Mouse (Mus musculus) layer of hippocampus, adult 2 months (tissue): ENCODE measurements at regions not wholly inside any gene's neighbourhood (a gene's known extent, or its start where the extent isn't known, plus 50 kb on each side); places are given as distances from the start of the nearest gene placed in this dataset.
"Not testable (repeated sequence)": the region's sequence is repeated elsewhere in the genome, so short reads cannot be mapped to it uniquely, and the experiment has no call there.

Source experiments
- DNase-seq, 2 experiments: peaks; one replicate each; pipeline ENCODE4 v3.0.0; 2022; ENCODE audit warnings: low spot score in 2 of 2
- H3K27ac ChIP-seq: fragments of 200-600 bp; 2 replicates; pipeline ENCODE4 v1.8.1; 2022
- H3K4me3 ChIP-seq: fragments of 200-600 bp; 2 replicates; pipeline ENCODE4 v1.8.1; 2022; ENCODE audit warnings: mild to moderate bottlenecking
- CTCF ChIP-seq: fragments of 200-600 bp; conservative IDR thresholded peaks from 2 replicates; pipeline ENCODE4 v1.8.1; 2022; ENCODE audit warnings: antibody characterized with exemption, mild to moderate bottlenecking, moderate library complexity

DNA sequence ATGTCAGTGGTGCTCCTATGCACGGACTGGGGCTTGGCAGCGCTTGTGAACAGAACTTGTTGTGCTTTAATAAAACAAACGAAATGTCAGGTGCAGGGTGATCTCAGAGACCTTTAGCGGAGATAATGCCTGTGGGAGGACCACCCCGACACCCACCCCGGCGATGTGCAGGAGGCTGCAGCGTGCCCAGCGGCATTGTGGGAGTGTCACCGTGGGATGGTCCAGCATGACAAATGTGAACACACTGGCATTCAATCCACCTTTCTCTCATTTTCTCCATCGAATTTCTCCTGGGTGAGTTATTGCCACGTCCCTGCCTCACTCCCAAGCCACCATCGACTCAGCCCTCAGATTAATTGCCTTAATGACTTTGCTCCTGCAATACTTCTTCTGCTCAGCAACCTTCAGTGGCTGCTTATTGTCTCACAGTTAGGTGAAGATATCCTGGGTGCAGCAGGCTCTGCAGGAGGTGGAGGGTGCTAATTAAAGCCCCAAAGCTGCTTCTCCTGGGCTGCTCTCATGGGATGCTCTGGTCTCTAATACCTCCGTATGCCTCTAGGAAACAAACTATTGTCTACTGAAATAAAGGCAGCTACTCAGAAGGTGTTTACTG, 310.5 kb downstream of the Eipr1 start:
- TF ChIP-seq CTCF = no peak
- Histone ChIP-seq H3K27ac (no peak overlapping the region), H3K4me3 (no peak overlapping the region)
- no peak for DNase-seq

DNA sequence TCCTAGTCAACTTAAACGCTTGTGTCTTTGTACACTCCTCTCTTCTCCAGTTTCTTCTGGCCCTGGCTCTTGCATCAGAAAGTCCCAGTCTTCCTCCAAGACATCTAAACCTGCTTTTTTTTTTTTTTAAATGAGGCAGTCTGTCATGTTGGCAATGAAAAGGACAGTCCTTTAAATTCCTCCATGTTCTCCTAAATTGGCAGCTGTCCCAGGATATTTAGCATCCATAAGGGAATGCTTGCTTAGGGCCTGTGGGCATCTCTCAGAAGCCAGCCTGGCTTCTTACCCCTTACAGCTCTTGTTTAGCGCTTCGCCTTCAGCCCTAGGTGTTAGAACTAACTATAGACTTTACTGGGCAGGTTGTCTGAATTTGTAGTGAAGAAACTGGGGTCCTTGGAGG, 311.2 kb downstream of the Eipr1 start:
- Histone ChIP-seq H3K4me3 (no peak overlapping the region), H3K27ac (no peak overlapping the region)
- DNase-seq = no peak
- no peak for TF ChIP-seq CTCF

DNA sequence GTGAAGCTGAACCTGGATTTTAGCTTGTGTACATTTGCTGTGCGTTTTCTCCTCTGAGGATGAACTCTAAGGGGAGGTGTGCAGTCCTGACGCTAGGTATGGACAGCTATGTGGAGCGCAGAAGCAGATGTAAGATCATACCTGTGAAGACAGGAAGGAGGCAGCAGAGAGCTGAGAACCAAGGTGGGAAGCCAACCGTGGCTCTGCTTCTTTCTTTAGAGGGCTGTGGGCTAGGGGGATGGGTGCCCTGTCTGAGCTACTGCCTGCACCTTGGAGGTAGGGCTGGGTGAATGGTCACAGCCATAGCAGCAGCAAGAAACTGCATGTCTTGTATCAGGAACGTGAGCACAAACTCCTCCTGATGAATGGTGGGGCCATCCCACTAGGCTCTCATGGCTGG, 316.6 kb downstream of the Eipr1 start:
- H3K27ac ChIP-seq = no peak overlapping the region
- H3K4me3 ChIP-seq = no peak overlapping the region
- DNase-seq = no peak
- peak; percentile 73 for TF ChIP-seq CTCF

DNA sequence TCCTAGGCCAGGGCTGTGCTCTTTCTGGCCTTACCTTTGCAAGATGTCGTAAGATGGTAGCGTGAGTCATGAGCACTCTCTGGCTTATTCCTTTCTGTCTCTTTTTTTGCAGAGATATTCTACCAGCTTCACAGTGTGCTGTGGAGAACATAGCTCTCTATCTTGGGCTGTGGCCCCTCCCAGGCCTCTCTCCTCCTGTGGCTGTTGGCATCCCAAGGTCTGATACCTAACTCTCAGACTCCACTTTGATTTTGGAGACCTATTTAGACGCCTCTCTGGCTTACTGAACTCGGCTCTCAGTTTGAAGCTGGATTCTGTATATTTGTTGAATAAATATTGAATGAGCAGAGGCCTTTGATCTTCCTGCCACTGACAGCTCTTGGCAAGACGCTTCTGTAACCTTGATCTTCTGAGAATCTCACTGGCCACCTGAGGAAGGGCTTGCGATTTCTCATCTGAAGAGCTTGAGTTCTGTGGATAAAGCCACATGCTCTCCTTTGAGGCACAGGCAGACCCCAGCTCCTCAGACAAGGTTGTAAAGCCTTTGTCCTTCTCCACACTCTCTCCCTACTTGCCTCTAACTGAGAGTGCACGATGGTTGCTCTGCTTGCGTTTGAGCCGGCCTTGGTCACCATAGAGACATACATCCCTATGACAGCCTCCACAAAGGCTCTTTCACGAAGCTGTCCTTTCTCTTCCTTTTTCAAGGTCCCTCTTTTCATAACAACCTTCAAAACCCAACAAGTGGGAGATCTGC, 323.7 kb downstream of the Eipr1 start:
- Histone ChIP-seq H3K4me3 (no peak overlapping the region), H3K27ac (no peak overlapping the region)
- no peak for TF ChIP-seq CTCF
- DNase-seq = no peak

DNA sequence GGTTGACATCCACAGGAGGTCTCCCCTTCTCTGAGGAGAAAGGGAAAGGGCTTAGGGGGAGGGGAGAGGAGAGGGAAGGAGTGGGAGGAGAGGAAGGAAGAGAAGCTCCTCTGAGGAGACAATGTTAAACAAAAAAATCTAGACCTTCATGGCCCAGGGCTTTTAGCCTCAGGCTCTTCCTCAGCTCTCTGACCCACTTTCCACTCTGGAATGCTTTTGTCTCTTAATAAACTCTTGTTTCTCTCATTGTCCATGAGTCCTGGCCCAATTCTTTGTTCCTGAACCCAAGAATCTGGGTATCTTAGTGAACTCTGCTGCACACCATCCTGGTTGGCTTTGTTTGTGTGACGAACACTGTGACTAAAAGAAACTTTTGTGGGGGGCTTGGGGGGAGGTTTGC, 325.0 kb downstream of the Eipr1 start:
- no peak for DNase-seq
- Histone ChIP-seq H3K4me3 (no peak overlapping the region), H3K27ac (no peak overlapping the region)
- TF ChIP-seq CTCF = no peak

DNA sequence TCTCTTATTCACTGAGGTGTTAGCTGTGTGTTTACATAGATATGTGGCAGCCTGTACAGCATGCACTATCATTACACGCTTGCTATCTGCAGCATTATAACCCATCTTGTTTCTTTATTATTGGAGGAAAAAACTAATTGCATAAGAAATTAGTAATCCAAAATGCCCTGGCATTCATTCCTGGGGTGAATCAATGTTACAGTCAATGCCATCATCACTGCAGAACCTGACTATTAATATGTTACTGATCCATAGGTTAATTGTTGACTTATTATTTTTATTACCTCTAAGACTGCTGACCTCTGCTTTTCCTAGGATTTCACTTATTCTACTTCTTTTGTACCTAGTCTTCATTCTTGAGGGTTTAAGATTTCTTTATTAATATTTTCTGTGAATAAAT, 327.4 kb downstream of the Eipr1 start:
- H3K4me3 ChIP-seq = no peak overlapping the region
- DNase-seq = no peak
- no peak overlapping the region for H3K27ac ChIP-seq
- TF ChIP-seq CTCF = no peak

DNA sequence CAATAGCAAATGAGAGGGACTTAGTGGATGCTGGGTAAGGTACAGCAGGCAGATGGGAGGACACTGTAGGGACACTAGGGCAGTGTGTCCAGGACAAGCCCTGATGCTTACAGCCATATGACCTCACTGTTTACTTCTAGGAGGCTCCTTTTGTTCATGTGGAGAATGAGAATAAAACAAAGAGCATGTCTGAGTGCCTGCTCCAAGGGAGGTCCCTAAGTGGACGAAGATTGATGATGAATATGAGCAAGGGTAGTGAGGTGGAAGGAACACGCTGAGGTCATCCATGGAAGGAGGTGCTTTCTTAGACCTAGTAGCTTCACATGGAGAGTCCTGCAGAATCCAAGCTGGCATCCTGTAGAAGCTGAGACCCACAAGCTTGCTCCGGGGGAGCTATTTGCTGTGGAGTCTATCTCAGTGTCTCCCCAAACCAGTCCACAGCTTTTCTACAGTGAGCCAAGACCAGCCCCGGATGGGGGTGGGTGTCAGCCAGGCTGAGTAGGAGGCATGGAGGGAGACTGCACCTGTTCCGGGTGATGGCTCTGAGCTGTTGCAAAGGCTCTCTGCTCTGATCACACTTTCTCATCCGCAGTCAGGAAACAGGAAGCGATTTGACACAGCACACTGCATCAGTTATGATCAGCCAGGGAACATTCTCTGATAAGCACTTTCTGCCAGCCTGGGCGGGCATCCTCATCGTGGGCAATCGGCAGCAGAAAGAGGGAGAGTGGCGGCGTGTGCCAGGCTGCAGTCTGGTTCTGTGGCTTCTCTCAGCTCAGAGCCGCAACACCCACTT, 332.0 kb downstream of the Eipr1 start:
- TF ChIP-seq CTCF = no peak
- DNase-seq = peak; percentile 66 to 78

DNA sequence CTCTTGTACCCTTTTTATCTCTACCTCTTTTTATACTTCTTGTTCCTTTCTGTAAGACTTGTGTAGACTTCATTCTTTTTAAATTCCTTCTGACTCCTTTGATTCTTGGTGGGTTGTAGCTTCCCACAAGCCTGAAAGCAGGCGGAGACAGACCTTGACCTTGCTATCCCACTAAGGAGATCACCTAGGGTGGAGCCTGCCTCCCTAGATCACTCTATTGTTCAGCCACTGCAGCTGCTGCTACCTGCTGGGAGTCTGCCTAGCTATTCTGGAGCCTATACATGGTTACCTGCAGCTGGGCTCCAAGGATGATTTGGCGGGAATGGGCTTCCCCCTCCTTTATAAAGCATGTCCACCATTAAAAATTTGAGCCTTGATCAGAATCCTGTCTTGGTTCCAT, 335.6 kb downstream of the Eipr1 start:
- not testable (repeated sequence) for H3K27ac ChIP-seq, DNase-seq, H3K4me3 ChIP-seq

More for the DNA sequence above, 332.0 kb downstream of the Eipr1 start:
- Histone ChIP-seq H3K27ac (peak overlapping the region; percentile 86), H3K4me3 (no peak overlapping the region; the same call in 1 of the 2 replicates)

DNA sequence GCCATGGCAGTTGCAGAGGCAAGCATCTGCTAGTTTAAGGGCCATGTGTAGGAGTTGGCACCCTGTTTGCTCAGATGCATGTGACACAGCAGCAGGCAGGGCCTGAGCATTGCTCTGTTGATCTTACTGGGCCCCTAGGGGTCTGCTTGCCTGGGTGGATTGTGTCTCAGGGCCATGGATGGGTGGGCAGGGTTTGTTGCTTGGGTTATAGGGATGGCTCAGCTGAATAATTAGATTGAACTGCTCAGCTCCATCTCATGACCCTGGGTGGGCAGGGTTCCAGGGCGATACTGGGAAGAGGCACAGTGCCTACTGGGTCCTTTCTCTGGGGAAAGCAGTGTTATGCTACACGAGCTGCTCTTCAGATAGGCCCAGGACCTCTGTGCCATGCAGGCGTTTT, 338.0 kb downstream of the Eipr1 start:
- H3K4me3 ChIP-seq = no peak overlapping the region
- H3K27ac ChIP-seq = no peak overlapping the region
- no peak for DNase-seq
- TF ChIP-seq CTCF = no peak

DNA sequence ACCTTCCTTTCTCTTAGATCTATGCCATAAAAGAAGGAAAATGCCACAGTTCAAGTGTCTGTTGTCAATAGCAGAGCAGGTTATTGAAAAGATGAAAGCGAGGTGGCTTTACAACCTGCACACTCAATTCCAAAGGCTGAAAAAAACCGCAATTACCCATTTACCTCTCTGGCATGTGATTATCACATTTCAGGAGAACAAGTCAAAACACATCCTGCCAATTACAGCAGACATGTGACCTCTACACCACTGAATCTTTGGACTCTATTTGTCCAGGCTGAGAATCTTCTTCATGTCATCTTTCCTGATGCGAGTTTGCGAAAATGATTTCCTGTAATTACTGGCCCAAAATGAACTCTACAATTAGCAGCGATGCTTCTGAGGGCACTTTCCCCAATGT, 338.8 kb downstream of the Eipr1 start:
- no peak for DNase-seq
- no peak for TF ChIP-seq CTCF
- Histone ChIP-seq H3K27ac (no peak overlapping the region), H3K4me3 (no peak overlapping the region)

DNA sequence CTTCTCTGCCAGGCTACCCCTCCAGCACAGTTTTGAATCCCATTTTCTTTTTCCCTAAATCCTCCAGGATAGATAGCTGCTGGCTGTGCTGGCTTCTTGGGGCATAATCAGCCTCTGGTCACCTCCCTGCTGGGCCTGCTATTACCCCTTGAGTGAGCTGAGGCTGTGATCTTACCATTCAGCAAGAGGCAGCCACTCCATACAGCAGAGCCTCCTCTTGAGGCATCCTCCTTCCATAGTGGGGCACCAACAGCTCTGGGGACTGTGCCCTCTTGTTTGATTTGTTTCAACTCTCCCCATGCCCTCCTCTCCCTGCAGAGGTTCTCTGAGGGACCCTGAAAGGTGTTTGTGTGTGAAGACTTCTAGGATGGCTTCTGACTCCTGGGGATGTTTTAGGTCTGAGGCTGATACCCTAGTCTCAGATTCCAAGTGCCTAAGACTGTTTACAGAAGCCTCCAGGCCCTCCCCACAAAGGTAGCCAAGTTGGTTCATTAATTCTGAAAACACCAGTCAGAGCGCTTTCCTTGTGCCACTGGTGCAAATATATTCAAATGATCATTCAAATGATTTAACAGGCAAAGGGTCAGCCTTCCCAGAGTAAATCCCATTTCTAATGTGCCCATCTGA, 343.9 kb downstream of the Eipr1 start:
- TF ChIP-seq CTCF = no peak
- no peak for DNase-seq
- Histone ChIP-seq H3K27ac (peak overlapping the region; percentile 49; the same call in 1 of the 2 replicates), H3K4me3 (no peak overlapping the region)

DNA sequence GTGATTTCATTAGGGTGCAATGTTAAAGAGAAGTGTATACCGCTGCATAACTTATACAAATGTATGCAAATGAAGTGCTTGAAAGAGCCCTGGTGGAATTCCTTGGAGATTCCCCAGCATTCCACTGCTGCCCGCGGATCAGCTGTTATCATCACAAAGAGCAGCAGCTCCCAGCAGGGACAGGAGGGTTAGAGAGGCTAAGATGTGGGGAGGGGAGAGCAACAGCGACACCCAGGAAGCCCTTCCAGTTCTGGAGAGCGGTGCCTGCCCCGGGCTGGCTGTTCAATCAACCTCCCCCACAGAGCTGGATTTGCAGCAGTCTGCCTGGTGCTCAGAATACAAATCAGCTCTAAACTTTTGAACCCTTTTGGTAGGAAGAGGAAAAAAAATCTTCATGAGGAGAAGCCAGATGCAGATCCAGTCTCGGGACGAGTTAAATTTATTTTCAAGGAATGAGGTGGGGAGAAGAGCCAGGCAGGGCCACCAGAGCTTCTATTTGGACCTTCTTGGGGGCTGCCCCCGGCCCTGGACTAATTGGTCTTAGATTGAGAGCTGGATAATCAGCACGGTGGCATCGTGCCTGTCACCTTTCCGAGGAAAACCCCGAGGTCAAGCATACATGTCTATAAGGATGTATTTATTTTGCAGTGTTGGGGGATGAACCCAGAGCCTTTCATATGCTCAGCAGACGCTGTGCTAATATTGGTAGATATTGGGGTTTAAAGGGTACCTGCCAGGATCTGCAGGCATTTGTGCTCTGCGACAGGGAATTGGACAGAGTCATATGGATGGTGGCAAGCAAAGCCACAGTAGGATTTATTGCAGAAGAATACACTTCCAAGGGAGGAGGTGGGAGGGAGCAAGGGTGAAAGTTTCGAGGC, 344.7 kb downstream of the Eipr1 start:
- peak; percentile 50 for TF ChIP-seq CTCF
- Histone ChIP-seq H3K4me3 (peak overlapping the region; percentile 22; the same call in 1 of the 2 replicates), H3K27ac (peak overlapping the region; percentile 49; the same call in 1 of the 2 replicates)
- DNase-seq = peak; percentile 38 to 63
